Mouse (Mus musculus) lung, embryonic 15.5 days (tissue): ENCODE results near the gene Pdcd1lg2. TPM values are rescaled to one million over a fixed set of nuclear protein-coding genes. Genes with fewer than 3 reads are reported as not detected.
A peak's percentile ranks its signal among the peaks of the same experiment; 100 is the strongest.

ENCODE experiments used
- ATAC-seq: fragments of 200-750 bp; cut with Nextera tagmentation; 2 replicates; pipeline ENCODE4 v1.8.0; 2017; ENCODE audit warnings: moderate number of reproducible peaks, borderline replicate concordance; ENCODE audit not compliant: low FRiP score, low TSS enrichment; ENCODE audit errors: extremely low read depth
- H3K27ac ChIP-seq: fragments of 300-500 bp; sonication (generic); 2 replicates; pipeline ENCODE4 v1.5.1; 2015; ENCODE audit warnings: moderate library complexity, mild to moderate bottlenecking, inconsistent platforms
- H3K27me3 ChIP-seq: fragments of 300-500 bp; sonication (generic); 2 replicates; pipeline ENCODE4 v1.6.1; 2015; ENCODE audit warnings: inconsistent platforms
- H3K36me3 ChIP-seq: fragments of 300-500 bp; sonication (generic); 2 replicates; pipeline ENCODE4 v1.6.1; 2015; ENCODE audit warnings: inconsistent platforms
- H3K4me1 ChIP-seq: fragments of 300-500 bp; sonication (generic); 2 replicates; pipeline ENCODE4 v1.6.1; 2015; ENCODE audit warnings: inconsistent platforms
- H3K4me2 ChIP-seq: fragments of 300-500 bp; sonication (generic); 2 replicates; pipeline ENCODE4 v1.6.1; 2015; ENCODE audit warnings: inconsistent platforms, mild to moderate bottlenecking, moderate library complexity
- H3K4me3 ChIP-seq: fragments of 300-500 bp; sonication (generic); 2 replicates; pipeline ENCODE4 v1.5.1; 2015; ENCODE audit warnings: mild to moderate bottlenecking, inconsistent platforms
- H3K9ac ChIP-seq: fragments of 300-500 bp; sonication (generic); 2 replicates; pipeline ENCODE4 v1.6.1; 2015; ENCODE audit warnings: inconsistent platforms
- H3K9me3 ChIP-seq: fragments of 300-500 bp; sonication (generic); 2 replicates; pipeline ENCODE4 v1.6.1; 2016; ENCODE audit warnings: inconsistent platforms
- WGBS: fragments of 180-500 bp; shearing (Covaris S2); methylation state at CpG from one replicate; pipeline ENCODE4 v1.1.7; 2015; 5-methylcytosine and 5-hydroxymethylcytosine counted together
- polyA plus RNA-seq: library from polyadenylated mRNA; unstranded; fragments of >200 nt; fragmentation: Nextera tagmentation; extraction: Ambion mirVana; gene quantifications from 2 replicates; pipeline ENCODE4 v1.2.1, GENCODE M21; 2015

The Pdcd1lg2 gene
- polyA plus RNA-seq, 1 experiment from 2014 or later = 0.09 TPM

DNA sequence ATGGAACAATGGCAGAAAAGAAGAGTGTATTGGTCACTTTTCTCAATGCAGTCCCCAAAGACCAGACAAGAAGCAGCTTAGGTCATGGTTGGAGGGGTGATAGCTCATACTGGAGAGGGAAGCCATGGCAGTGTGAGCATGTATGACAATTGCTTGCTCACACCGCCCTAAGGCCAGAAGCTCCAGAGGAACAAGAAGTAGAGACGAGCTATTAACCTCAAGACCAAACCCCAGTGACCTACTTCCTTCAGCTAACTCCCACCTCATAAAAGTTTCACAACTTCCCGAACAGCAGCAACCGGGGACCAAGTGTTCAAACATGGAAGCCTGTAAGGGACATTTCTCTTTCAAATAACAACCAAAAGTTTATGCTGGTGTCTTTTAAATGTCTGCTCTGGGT is 51.7 kb downstream of the Pdcd1lg2 start:
- Histone ChIP-seq H3K9me3 (no peaks in the 10 kb centered on the region), H3K27ac (no peak overlapping the region), H3K27me3 (no peaks in the 10 kb centered on the region), H3K9ac (no peak overlapping the region), H3K4me1 (0 out of 2 replicates have a peak, but pooled peaks cover under 1% of the 10 kb centered on the region), H3K4me2 (no peak overlapping the region), H3K36me3 (no peaks in the 10 kb centered on the region), H3K4me3 (no peak overlapping the region)
- 70% methylated on average over 4 of the region's 4 CpGs for WGBS
- ATAC-seq = no peak

DNA sequence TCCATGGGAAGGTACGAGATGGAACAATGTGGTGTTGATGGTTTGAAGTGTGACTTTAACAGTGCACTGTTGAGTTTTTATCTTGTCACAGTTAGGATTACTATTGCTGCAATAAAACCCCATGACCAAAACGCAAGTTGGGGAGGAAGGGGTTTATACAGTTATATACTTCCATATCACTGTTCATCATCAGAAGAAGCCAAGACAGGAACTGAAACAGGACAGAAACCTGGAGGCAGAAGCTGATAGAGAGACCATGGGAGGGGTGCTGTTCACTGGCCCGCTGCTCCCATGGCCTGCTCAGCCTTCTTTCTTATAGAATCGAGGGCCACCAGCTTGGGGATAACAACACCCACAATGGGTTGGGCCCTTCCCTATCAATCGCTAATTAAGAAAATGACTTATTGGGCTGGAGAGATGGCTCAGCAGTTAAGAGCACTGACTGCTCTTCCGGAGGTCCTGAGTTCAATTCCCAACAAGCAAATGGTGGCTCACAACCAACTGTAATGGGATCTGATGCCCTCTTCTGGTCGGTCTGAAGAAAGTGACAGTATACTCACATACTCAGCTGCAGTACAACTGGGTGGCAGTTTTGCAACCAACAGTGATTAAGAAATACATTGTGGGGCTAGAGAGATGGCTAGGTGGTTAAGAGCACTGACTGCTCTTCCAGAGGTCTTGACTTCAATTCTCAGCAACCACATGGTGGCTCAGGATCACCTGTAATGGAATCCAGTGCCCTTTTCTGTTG is 53.1 kb downstream of the Pdcd1lg2 start:
- ATAC-seq = no peak
- Histone ChIP-seq H3K27ac (no peak overlapping the region), H3K9me3 (no peaks in the 10 kb centered on the region), H3K27me3 (no peaks in the 10 kb centered on the region), H3K9ac (no peak overlapping the region), H3K4me2 (no peak overlapping the region), H3K4me3 (no peak overlapping the region), H3K36me3 (no peaks in the 10 kb centered on the region), H3K4me1 (peaks cover 11% of the 10 kb centered on the region)
- 89% methylated on average over 7 of the region's 7 CpGs for WGBS

DNA sequence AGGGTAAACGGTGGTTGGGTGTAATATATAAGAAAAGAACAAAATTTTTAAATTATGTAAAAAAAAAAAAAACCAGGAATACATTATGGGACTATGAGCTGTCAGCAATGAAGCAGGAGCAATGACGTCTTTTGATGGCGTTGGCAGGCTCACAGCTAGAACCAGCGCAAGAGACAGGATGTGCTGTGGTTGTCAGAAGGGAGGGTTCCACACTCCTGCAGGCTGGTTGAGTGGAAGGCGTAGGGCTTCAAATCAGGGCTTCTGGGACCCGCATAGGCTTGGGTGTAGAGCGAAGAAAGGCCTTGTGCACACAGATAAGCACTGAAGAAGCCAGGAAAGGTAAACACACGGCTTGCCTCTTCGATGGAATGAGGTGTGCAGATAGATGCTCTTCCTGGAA is 56.1 kb downstream of the Pdcd1lg2 start:
- Histone ChIP-seq H3K36me3 (no peaks in the 10 kb centered on the region), H3K27me3 (no peaks in the 10 kb centered on the region), H3K27ac (no peak overlapping the region), H3K4me2 (no peak overlapping the region), H3K9ac (no peak overlapping the region), H3K4me1 (peaks cover 35% of the 10 kb centered on the region), H3K4me3 (no peak overlapping the region), H3K9me3 (no peaks in the 10 kb centered on the region)
- WGBS = 68% methylated on average over 9 of the region's 9 CpGs
- ATAC-seq = no peak

DNA sequence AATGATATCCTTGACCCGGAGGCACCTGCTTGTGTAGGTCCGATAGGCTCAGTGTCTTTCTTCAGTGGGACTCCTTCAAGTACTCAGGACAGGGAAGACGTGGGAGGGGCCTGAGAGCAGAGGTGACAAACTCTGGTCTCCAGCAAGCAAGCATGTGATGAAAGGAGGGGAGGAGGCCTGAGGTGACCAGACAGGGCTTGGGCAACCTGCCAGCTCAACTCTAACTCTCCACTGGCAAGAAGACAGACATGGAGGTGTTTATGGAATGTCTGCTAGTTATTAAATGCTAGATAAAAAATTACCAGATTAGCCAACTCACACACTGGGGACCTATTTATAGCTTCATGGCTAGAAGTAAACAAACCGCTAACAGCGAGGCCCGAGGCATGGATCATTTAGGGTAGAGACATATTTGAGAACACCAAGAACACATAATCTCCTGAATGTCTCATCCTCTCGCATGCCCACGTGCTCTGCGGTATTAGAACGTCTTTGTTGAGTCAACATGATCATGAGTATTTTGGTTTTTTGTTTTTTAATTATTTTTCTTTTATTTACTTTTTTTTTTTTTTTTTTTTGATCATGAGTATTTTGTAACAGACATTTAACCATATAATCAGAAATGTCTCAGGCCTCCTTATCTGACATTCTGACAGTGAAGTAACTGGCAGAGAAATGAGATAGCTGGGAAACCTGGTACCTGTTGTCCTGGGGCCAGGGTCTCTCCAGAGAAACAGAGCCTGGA is 58.4 kb downstream of the Pdcd1lg2 start:
- Histone ChIP-seq H3K27ac (no peak overlapping the region), H3K9ac (no peak overlapping the region), H3K36me3 (no peaks in the 10 kb centered on the region), H3K4me2 (no peak overlapping the region), H3K9me3 (no peaks in the 10 kb centered on the region), H3K27me3 (no peaks in the 10 kb centered on the region), H3K4me3 (no peak overlapping the region), H3K4me1 (peaks cover 38% of the 10 kb centered on the region)
- WGBS = 50% methylated on average over 10 of the region's 10 CpGs
- ATAC-seq = no peak; the same call in 1 of the 2 replicates

DNA sequence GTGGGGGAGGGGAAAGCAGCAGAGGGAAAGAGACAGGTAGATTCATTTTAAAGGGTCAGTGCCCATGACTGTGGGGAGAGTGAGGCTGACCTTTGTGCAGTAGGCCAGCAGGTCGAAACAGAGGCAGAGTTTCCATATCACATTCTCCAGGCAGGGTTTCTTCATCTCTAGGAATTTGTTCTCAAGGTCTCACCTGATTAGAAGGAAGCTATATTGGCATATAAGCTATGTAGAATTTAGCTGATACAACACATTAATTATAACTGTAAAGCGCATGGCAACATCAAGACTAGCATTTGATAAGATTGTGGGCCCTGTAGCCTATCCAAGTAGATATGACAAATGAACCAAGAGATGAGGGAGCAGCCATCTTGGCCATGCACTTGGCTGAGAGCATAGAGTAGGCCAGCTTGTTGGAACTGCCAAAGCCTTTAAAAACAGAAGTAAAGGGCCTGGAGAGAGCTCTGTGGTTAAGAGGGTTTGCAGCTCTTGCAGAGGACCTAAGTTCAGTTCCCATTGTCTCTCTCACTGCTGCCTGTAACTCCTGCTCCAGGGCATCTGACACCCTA is 59.1 kb downstream of the Pdcd1lg2 start:
- peaks cover 38% of the 10 kb centered on the region for H3K4me1 ChIP-seq

DNA sequence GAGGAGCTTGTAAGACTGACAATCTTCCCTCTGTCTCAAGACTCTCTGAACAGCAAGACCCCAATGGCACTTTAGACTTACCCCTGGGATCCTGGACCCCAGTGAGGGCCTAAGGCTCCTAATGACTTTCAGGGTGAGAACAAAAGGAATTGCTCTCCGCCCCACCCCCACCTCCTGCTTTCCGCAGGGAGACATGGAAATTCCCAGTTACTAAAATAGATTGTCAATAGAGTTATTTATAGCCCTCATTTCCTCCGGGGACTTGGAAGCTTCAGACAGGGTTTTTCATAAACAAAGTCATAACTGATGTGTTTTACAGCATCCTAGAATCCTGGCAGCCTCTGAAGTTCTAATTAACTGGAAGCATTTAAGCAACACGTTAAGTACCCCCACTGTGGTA is 59.9 kb downstream of the Pdcd1lg2 start:
- H3K4me1 ChIP-seq = peaks cover 38% of the 10 kb centered on the region
- WGBS = 20% methylated on average over 4 of the region's 4 CpGs
- no peaks in the 10 kb centered on the region for H3K27me3 ChIP-seq
- H3K27ac ChIP-seq = peak overlapping the region; percentile 59
- H3K4me2 ChIP-seq = 0 out of 2 replicates have a peak overlapping the region, but pooled peaks have one; percentile 20
- H3K4me3 ChIP-seq = no peak overlapping the region
- no peaks in the 10 kb centered on the region for H3K36me3 ChIP-seq
- ATAC-seq = no peak
- H3K9ac ChIP-seq = no peak overlapping the region
- no peaks in the 10 kb centered on the region for H3K9me3 ChIP-seq

More for the DNA sequence above, 59.1 kb downstream of the Pdcd1lg2 start:
- Histone ChIP-seq H3K36me3 (no peaks in the 10 kb centered on the region), H3K27me3 (no peaks in the 10 kb centered on the region), H3K27ac (no peak overlapping the region; the same call in 1 of the 2 replicates), H3K9ac (no peak overlapping the region), H3K4me2 (no peak overlapping the region), H3K9me3 (no peaks in the 10 kb centered on the region), H3K4me3 (no peak overlapping the region)
- WGBS = 90% methylated on average over 2 of the region's 2 CpGs
- no peak for ATAC-seq

DNA sequence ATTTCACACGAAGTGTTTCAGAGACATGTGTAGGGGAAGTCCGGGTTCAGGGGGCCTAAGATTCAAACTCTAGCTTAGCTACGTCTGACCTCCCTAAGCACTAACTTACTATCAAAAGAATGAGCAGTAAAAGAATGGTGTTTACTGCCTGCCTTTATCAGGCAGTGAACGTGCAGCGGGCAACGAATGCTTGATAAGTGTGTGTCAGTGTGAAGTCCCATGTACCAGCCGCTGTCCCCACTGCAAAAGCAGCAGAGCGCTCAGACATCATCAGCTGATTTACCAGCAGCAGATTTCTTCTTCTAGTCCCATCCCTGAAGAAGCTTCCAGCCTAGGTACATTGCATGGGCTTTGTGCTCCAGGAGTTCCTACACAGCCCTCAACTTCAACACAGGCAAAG is 61.7 kb downstream of the Pdcd1lg2 start:
- no peak overlapping the region for H3K9ac ChIP-seq
- no peaks in the 10 kb centered on the region for H3K36me3 ChIP-seq
- no peak overlapping the region for H3K27ac ChIP-seq
- H3K9me3 ChIP-seq = no peaks in the 10 kb centered on the region
- no peaks in the 10 kb centered on the region for H3K27me3 ChIP-seq
- no peak for ATAC-seq
- no peak overlapping the region for H3K4me2 ChIP-seq
- H3K4me3 ChIP-seq = no peak overlapping the region
- 66% methylated on average over 8 of the region's 8 CpGs for WGBS
- H3K4me1 ChIP-seq = peaks cover 38% of the 10 kb centered on the region

DNA sequence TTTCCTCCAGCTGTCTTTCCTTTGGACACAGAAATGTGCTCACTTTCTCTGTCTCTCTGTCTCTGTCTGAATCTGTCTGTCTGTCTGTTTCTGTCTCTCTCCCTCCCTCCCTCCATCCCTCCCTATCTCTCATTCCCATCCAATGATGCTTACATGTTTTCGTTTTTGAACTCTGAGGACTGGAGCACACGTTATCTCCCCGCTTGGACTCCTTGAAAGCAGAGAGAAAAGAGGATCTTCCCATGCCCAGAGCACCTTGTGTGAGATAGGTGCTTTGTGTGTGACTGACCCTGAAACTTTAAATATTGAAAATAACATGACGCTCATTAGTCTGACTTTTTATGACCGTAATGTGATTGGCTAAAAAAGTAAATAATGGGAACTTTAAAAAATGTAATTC is 62.2 kb downstream of the Pdcd1lg2 start:
- H3K27ac ChIP-seq = no peak overlapping the region
- no peak overlapping the region for H3K4me2 ChIP-seq
- WGBS = 80% methylated on average over 5 of the region's 5 CpGs
- no peak overlapping the region for H3K9ac ChIP-seq
- no peaks in the 10 kb centered on the region for H3K36me3 ChIP-seq
- H3K4me1 ChIP-seq = peaks cover 33% of the 10 kb centered on the region
- H3K4me3 ChIP-seq = no peak overlapping the region
- H3K9me3 ChIP-seq = no peaks in the 10 kb centered on the region
- no peak for ATAC-seq
- no peaks in the 10 kb centered on the region for H3K27me3 ChIP-seq

DNA sequence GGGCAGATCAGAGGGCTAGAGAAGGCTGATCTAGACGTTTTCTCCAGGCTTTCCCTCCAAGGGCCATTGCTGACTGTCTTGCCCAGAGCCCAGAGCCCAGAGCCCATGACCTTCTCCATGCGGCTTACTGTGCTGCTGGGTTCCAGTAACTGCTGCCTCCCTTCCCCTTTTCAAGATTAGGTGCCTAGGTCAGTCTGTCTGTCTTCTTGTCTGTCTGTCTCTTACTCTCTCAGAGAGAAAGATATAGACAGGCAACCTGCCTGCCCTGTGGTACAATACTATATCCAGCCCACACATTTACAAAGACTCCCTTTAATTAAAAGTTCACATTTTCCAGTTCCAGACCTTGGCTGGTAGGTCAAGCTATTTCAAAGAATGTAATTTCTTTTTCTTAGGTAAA is 64.1 kb downstream of the Pdcd1lg2 start:
- no peak overlapping the region for H3K27ac ChIP-seq
- H3K27me3 ChIP-seq = no peaks in the 10 kb centered on the region
- no peaks in the 10 kb centered on the region for H3K36me3 ChIP-seq
- no peak overlapping the region for H3K9ac ChIP-seq
- no peak overlapping the region for H3K4me3 ChIP-seq
- H3K4me2 ChIP-seq = no peak overlapping the region
- no peak for ATAC-seq
- WGBS = 53% methylated on average over 2 of the region's 2 CpGs
- no peaks in the 10 kb centered on the region for H3K9me3 ChIP-seq
- H3K4me1 ChIP-seq = peaks cover 18% of the 10 kb centered on the region

DNA sequence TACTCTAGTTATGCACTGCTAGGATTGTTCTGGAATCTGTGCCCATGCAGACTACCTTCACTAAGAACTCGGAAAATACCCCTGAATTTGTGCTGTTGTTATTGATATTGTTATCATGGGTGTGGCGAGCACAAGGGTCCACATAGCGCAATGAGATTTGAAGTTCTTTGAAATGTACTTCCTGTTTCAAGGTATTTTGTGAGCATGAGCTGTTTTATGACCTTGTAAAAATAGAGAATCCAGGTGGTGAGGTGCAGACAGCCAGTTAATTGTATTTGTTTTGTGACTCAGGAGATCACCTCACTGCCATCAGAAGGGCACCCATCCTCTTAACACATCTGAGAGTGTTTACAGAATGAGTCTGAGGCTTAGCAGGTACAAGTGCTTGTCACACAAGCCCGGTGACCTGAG is 64.5 kb downstream of the Pdcd1lg2 start:
- no peaks in the 10 kb centered on the region for H3K27me3 ChIP-seq
- peaks cover 14% of the 10 kb centered on the region for H3K4me1 ChIP-seq
- 52% methylated on average over 4 of the region's 4 CpGs for WGBS
- ATAC-seq = no peak
- no peaks in the 10 kb centered on the region for H3K9me3 ChIP-seq
- no peak overlapping the region for H3K4me2 ChIP-seq
- no peak overlapping the region for H3K27ac ChIP-seq
- no peaks in the 10 kb centered on the region for H3K36me3 ChIP-seq
- H3K9ac ChIP-seq = no peak overlapping the region
- H3K4me3 ChIP-seq = no peak overlapping the region

DNA sequence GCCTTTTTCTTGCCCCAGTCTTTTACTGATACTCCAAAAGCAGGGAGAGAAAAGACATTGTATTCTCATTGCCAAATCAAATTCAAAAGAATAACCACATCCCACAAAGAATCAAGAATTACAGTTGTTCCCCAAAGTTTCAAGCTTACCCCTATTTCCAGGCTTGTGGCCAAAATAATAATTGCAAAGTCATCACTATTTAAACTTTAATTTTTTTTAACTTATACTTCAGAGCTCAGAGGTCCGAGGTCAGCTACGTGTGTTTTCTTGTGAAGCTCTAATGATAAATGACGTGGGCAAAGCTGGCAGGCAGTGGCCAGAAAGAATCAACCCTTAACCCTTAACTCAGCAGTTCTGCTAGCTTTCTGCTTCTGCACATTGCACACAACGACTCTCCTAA is 67.9 kb downstream of the Pdcd1lg2 start:
- no peaks in the 10 kb centered on the region for H3K9me3 ChIP-seq
- H3K36me3 ChIP-seq = no peaks in the 10 kb centered on the region
- H3K4me3 ChIP-seq = no peak overlapping the region
- no peak for ATAC-seq
- H3K4me2 ChIP-seq = no peak overlapping the region
- no peaks in the 10 kb centered on the region for H3K27me3 ChIP-seq
- no peaks in the 10 kb centered on the region for H3K4me1 ChIP-seq
- no peak overlapping the region for H3K27ac ChIP-seq
- 6% methylated on average over 4 of the region's 4 CpGs for WGBS
- no peak overlapping the region for H3K9ac ChIP-seq

DNA sequence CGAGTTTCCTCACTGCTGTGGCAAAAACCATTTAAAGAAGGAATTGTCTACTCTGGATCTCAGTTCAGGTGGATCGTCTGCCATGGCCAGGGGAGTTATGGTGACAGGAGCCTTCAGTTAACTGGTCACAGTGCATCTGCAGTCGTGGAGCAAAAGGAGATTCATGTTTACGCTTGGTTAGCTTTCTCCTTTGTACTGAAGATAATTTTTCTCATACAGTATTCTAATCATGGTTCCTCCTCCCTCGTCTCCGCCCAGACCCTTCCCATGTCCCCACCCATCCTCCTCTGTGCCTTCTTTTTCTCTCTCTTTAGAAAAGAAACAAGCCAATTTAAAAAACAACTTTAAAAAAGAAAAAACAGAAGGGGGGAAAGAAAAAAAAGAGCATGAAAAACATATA is 70.9 kb downstream of the Pdcd1lg2 start:
- H3K9ac ChIP-seq = no peak overlapping the region
- no peak overlapping the region for H3K27ac ChIP-seq
- no peak overlapping the region for H3K4me2 ChIP-seq
- no peaks in the 10 kb centered on the region for H3K36me3 ChIP-seq
- H3K4me3 ChIP-seq = no peak overlapping the region
- H3K4me1 ChIP-seq = no peaks in the 10 kb centered on the region
- WGBS = 69% methylated on average over 6 of the region's 6 CpGs
- ATAC-seq = no peak
- H3K27me3 ChIP-seq = no peaks in the 10 kb centered on the region
- H3K9me3 ChIP-seq = no peaks in the 10 kb centered on the region
